Comparison of ENCODE assay signal across 23 mouse cellular contexts in genomic region chr3:26023217-26023616, GRCm38 (mm10).
DNase-seq lines count a peak whose midpoint lies in the region; ATAC-seq and TF ChIP-seq lines count a peak whose summit lies in the region.
"Had no signal": no experiment of that assay in that cellular context is flagged by ENCODE, and none has a peak within 500 bp of the region (broad histone marks: within the 10 kb centered on the region; RNA-seq: fewer than 3 reads in every experiment).

No protein-coding gene starts in this region.

- DNase-seq in forebrain, embryonic 11.5 days (ENCODE audit: low spot score) = no peak
- no peak for DNase-seq in forebrain, embryonic 14.5 days (ENCODE audit: low spot score)
- DNase-seq in layer of hippocampus, adult 2 months (ENCODE audit: low spot score in 2 of 2) = no peak
- no peak for DNase-seq in layer of hippocampus, adult 9-11 months
- peak; percentile 18 for DNase-seq in retina, postnatal 1 day
- no peak for DNase-seq in retina, embryonic 14.5 days (ENCODE audit: low spot score)
- DNase-seq: adrenal gland, adult 8-10 months; adrenal gland, postnatal 25 days; B cell, adult 2 months; cerebellum, adult 11-12 months; cerebellum, adult 2 months; cerebellum, adult 9-10 months; cerebellum, postnatal 10 days; cerebellum, postnatal 25 days; forebrain, postnatal 0 days had no signal

- H3K4me1 ChIP-seq in forebrain, embryonic 11.5 days (replicated peaks; ENCODE audit: control insufficient read depth, insufficient read depth, low read length) = no peaks in the 10 kb centered on the region
- H3K4me1 ChIP-seq in forebrain, embryonic 14.5 days (ENCODE audit: control insufficient read depth, insufficient read depth, low read length) = no peaks in the 10 kb centered on the region
- H3K4me1 ChIP-seq: embryonic facial prominence, embryonic 10.5 days; embryonic facial prominence, embryonic 12.5 days had no signal

- H3K4me3 ChIP-seq in forebrain, embryonic 11.5 days (ENCODE audit: low read depth, low read length) = no peak overlapping the region
- H3K4me3 ChIP-seq in forebrain, embryonic 14.5 days (ENCODE audit: low read depth, low read length) = no peak overlapping the region
- H3K4me3 ChIP-seq in layer of hippocampus, adult 2 months = no peak overlapping the region
- H3K4me3 ChIP-seq: embryonic facial prominence, embryonic 10.5 days; embryonic facial prominence, embryonic 12.5 days; forebrain, embryonic 15.5 days had no signal

- no peaks in the 10 kb centered on the region for H3K27me3 ChIP-seq in forebrain, embryonic 11.5 days (ENCODE audit: control insufficient read depth, insufficient read depth, low read length)
- no peaks in the 10 kb centered on the region for H3K27me3 ChIP-seq in forebrain, embryonic 14.5 days (replicated peaks; ENCODE audit: control insufficient read depth, insufficient read depth, low read length)
- H3K27me3 ChIP-seq: CH12.LX; embryonic facial prominence, embryonic 12.5 days; forebrain, embryonic 15.5 days had no signal

- 58% methylated on average over 5 of the region's 5 CpGs for WGBS in forebrain, embryonic 11.5 days
- 48% methylated on average over 5 of the region's 5 CpGs for WGBS in forebrain, embryonic 14.5 days

- no peak for TF ChIP-seq CTCF in layer of hippocampus, adult 2 months (conservative IDR thresholded peaks at IDR 0.05)

- no peaks in the 10 kb centered on the region for H3K36me3 ChIP-seq in forebrain, embryonic 11.5 days (ENCODE audit: control insufficient read depth, insufficient read depth, low read length)
- H3K36me3 ChIP-seq in forebrain, embryonic 14.5 days (ENCODE audit: control insufficient read depth, insufficient read depth, low read length) = no peaks in the 10 kb centered on the region
- H3K36me3 ChIP-seq: embryonic facial prominence, embryonic 10.5 days; embryonic facial prominence, embryonic 12.5 days; forebrain, embryonic 15.5 days; G1E had no signal

- no peak overlapping the region for H3K4me2 ChIP-seq in forebrain, embryonic 11.5 days (ENCODE audit: low read depth, low read length, severe bottlenecking)
- H3K4me2 ChIP-seq in forebrain, embryonic 14.5 days (ENCODE audit: low read length) = no peak overlapping the region
- H3K4me2 ChIP-seq: embryonic facial prominence, embryonic 12.5 days; forebrain, embryonic 15.5 days had no signal

- H3K9ac ChIP-seq in forebrain, embryonic 11.5 days (ENCODE audit: low read length) = no peak overlapping the region
- H3K9ac ChIP-seq in forebrain, embryonic 14.5 days (ENCODE audit: low read length) = no peak overlapping the region
- H3K9ac ChIP-seq: embryonic facial prominence, embryonic 12.5 days; forebrain, embryonic 15.5 days; forebrain, postnatal 0 days had no signal

- ATAC-seq in forebrain, embryonic 11.5 days (replicated peaks; ENCODE audit: low FRiP score) = peak; percentile 63
- ATAC-seq in forebrain, embryonic 14.5 days = no peak
- ATAC-seq: activated CD4-positive, CD25-positive, alpha-beta regulatory T cell, adult 4 months; CD4-positive, CD25-positive, alpha-beta regulatory T cell, adult 4 months; forebrain, embryonic 15.5 days; Patski had no signal

- H3K27ac ChIP-seq in forebrain, embryonic 11.5 days (ENCODE audit: low read depth, low read length) = no peak overlapping the region
- H3K27ac ChIP-seq in forebrain, embryonic 14.5 days (ENCODE audit: low read depth, low read length) = no peak overlapping the region
- peak overlapping the region; percentile 8; the same call in 1 of the 2 replicates for H3K27ac ChIP-seq in layer of hippocampus, adult 2 months
- H3K27ac ChIP-seq: embryonic facial prominence, embryonic 10.5 days; embryonic facial prominence, embryonic 12.5 days; forebrain, embryonic 15.5 days had no signal

- H3K9me3 ChIP-seq in forebrain, embryonic 11.5 days (ENCODE audit: control insufficient read depth, low read length) = no peaks in the 10 kb centered on the region
- H3K9me3 ChIP-seq in forebrain, embryonic 14.5 days (replicated peaks; ENCODE audit: control insufficient read depth, low read length) = no peaks in the 10 kb centered on the region
- H3K9me3 ChIP-seq: embryonic facial prominence, embryonic 10.5 days; embryonic facial prominence, embryonic 12.5 days; forebrain, embryonic 15.5 days; G1E had no signal
